Mouse (Mus musculus): ENCODE data around the gene Atad1.
"Not testable (repeated sequence)": the region's sequence is repeated elsewhere in the genome, so short reads cannot be mapped to it uniquely, and the experiment has no call there.

- TF ChIP-seq E2F4 (IDR thresholded peaks at IDR 0.05; ENCODE audit: insufficient read depth); MAX (IDR thresholded peaks at IDR 0.05; ENCODE audit: low read depth); POLR2A (IDR thresholded peaks at IDR 0.05; ENCODE audit: insufficient read length, low read depth); MYOG (IDR thresholded peaks at IDR 0.05; ENCODE audit: control insufficient read depth in 1 of 3, insufficient read depth in 1 of 3, insufficient read length in 2 of 3, low read depth in 2 of 3); USF1 (IDR thresholded peaks at IDR 0.05; ENCODE audit: low read depth); CEBPB (IDR thresholded peaks at IDR 0.05; ENCODE audit: insufficient read depth, poor library complexity, severe bottlenecking); TCF12 (IDR thresholded peaks at IDR 0.05; ENCODE audit: insufficient read depth, poor library complexity, severe bottlenecking); TCF3 (IDR thresholded peaks at IDR 0.05; ENCODE audit: insufficient read length, low read depth): not testable (repeated sequence)
Measured at GRCm38 (mm10) chr19:32787388-32787787, 47.8 kb upstream of the Atad1 start.

Data from myocyte (in vitro differentiated cells).